In the genomic region with DNA sequence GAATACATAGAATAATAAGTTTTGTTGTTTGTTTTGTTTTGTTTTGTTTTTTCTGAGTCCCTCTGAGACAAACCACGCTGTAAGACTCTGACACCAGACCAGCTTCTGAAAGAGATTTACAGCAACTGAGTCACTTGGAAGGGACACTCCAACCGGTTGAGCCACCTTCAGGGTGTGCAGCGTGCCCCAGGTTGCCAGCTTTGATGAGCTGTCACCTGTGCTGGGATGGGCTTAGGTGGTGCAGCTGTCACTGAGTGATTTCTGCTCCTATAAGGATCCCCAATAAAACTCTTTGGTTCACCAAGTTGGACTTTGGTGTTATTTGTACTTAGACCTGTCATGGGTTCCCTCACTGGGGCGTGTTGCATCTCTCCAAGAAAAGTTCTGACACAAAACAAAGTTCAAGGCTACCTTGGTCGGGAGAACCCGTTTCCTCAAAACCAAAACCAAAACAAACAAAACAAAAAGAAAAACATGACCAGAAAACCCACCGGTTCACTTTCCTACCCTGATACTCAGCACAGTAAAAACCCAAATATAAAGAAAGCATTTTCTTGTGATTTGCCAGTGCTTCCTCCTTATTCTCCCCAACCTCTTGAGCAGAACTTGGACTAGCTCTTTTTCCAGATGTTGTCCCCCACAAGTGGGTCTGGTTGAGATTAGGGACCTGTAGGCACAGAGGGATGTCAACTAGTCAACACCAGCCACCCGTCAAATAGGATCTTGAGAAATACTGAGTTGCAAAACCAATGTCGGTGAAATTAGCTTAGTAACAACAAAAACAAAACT, we compare ENCODE assay signal across 19 mouse cellular contexts. TPM values are rescaled to one million over a fixed set of nuclear protein-coding genes. Genes with fewer than 3 reads are reported as not detected.
DNase-seq lines count a peak whose midpoint lies in the region; ATAC-seq and TF ChIP-seq lines count a peak whose summit lies in the region.
"Had no signal": no experiment of that assay in that cellular context is flagged by ENCODE, and none has a peak within 500 bp of the region (broad histone marks: within the 10 kb centered on the region; RNA-seq: fewer than 3 reads in every experiment).

No protein-coding gene starts in this region.

- H3K4me2 ChIP-seq in kidney, embryonic 15.5 days, result no peak overlapping the region
- H3K4me2 ChIP-seq in intestine, embryonic 16.5 days (ENCODE audit: low read depth, low read length), result no peak overlapping the region
- H3K4me2 ChIP-seq: forebrain, embryonic 15.5 days; hindbrain, embryonic 14.5 days; limb, embryonic 15.5 days; neural tube, embryonic 13.5 days had no signal

- no peak for TF ChIP-seq CTCF in kidney, adult 2 months (conservative IDR thresholded peaks at IDR 0.05; ENCODE audit: insufficient read depth, insufficient read length, low read depth, low read length)
- TF ChIP-seq CTCF in layer of hippocampus, adult 2 months (conservative IDR thresholded peaks at IDR 0.05), result no peak

- no peaks in the 10 kb centered on the region for H3K36me3 ChIP-seq in kidney, adult 2 months (ENCODE audit: control insufficient read depth, insufficient read depth, low read length)
- no peaks in the 10 kb centered on the region for H3K36me3 ChIP-seq in kidney, embryonic 15.5 days
- H3K36me3 ChIP-seq in intestine, embryonic 16.5 days (ENCODE audit: control insufficient read depth, insufficient read depth, low read length), result no peaks in the 10 kb centered on the region
- H3K36me3 ChIP-seq: forebrain, embryonic 15.5 days; limb, embryonic 15.5 days; neural tube, embryonic 13.5 days had no signal

- no peaks in the 10 kb centered on the region; the same call in 1 of the 2 replicates for H3K9me3 ChIP-seq in kidney, embryonic 15.5 days (replicated peaks)
- no peaks in the 10 kb centered on the region for H3K9me3 ChIP-seq in intestine, embryonic 16.5 days (ENCODE audit: control insufficient read depth, low read length)
- H3K9me3 ChIP-seq: forebrain, embryonic 15.5 days; limb, embryonic 15.5 days; neural tube, embryonic 13.5 days had no signal

- peaks cover 11% of the 10 kb centered on the region; the same call in 1 of the 2 replicates for H3K4me1 ChIP-seq in kidney, adult 2 months (ENCODE audit: control insufficient read depth, insufficient read depth, low read length)
- H3K4me1 ChIP-seq in kidney, embryonic 15.5 days, result peaks cover 15% of the 10 kb centered on the region
- H3K4me1 ChIP-seq in intestine, embryonic 16.5 days (ENCODE audit: control insufficient read depth, insufficient read depth, low read length), result peaks cover 9% of the 10 kb centered on the region
- H3K4me1 ChIP-seq: forebrain, embryonic 15.5 days had no signal

- WGBS in kidney, adult 2 months, result 57% methylated on average over 9 of the region's 9 CpGs
- WGBS in kidney, embryonic 15.5 days, result 74% methylated on average over 9 of the region's 9 CpGs
- WGBS in intestine, embryonic 16.5 days, result 56% methylated on average over 9 of the region's 9 CpGs

- no peak for TF ChIP-seq POLR2A in kidney, adult 2 months (IDR thresholded peaks at IDR 0.05; ENCODE audit: low read depth, low read length)

- peak; percentile 77 for DNase-seq in kidney, adult 2 months
- DNase-seq in CD4-positive helper T cell, adult 2 months (ENCODE audit: low read depth, low spot score), result peak; percentile 28
- DNase-seq in layer of hippocampus, adult 2 months (ENCODE audit: low spot score in 2 of 2), result no peak
- DNase-seq in ovary, postnatal 10 days (ENCODE audit: low spot score), result no peak
- DNase-seq in embryo, embryonic 10.5 days (ENCODE audit: low spot score), result no peak
- DNase-seq: cerebellum, adult 8-10 months; heart, adult 11 months; kidney, postnatal 10 days; lung, postnatal 36 days; retina, postnatal 1 day; thymus, postnatal 36 days had no signal

- no peaks in the 10 kb centered on the region for H3K27me3 ChIP-seq in kidney, adult 2 months (replicated peaks; ENCODE audit: control insufficient read depth, insufficient read depth, low read length)
- no peaks in the 10 kb centered on the region for H3K27me3 ChIP-seq in kidney, embryonic 15.5 days
- H3K27me3 ChIP-seq in intestine, embryonic 16.5 days (replicated peaks; ENCODE audit: control insufficient read depth, insufficient read depth, low read length), result no peaks in the 10 kb centered on the region
- H3K27me3 ChIP-seq: forebrain, embryonic 15.5 days; limb, embryonic 15.5 days; neural tube, embryonic 13.5 days had no signal

- no peak overlapping the region for H3K4me3 ChIP-seq in kidney, adult 2 months (ENCODE audit: insufficient read depth, low read depth, low read length)
- no peak overlapping the region for H3K4me3 ChIP-seq in kidney, embryonic 15.5 days (replicated peaks)
- H3K4me3 ChIP-seq in intestine, embryonic 16.5 days (ENCODE audit: low read length), result no peak overlapping the region
- no peak overlapping the region for H3K4me3 ChIP-seq in layer of hippocampus, adult 2 months
- H3K4me3 ChIP-seq: forebrain, embryonic 15.5 days; limb, embryonic 15.5 days; neural tube, embryonic 13.5 days had no signal

- H3K9ac ChIP-seq in kidney, embryonic 15.5 days, result no peak overlapping the region
- no peak overlapping the region for H3K9ac ChIP-seq in intestine, embryonic 16.5 days (ENCODE audit: low read depth, low read length)
- H3K9ac ChIP-seq: forebrain, embryonic 15.5 days; hindbrain, embryonic 14.5 days; limb, embryonic 15.5 days; neural tube, embryonic 13.5 days had no signal

- ATAC-seq in kidney, embryonic 15.5 days (replicated peaks; ENCODE audit: low FRiP score), result no peak
- ATAC-seq in intestine, embryonic 16.5 days, result peak; percentile 95
- peak; percentile 32 for ATAC-seq in megakaryocyte progenitor cell, adult 5-6 weeks (replicated peaks; ENCODE audit: poor library complexity)
- ATAC-seq: forebrain, embryonic 15.5 days; midbrain, embryonic 16.5 days had no signal

- peak overlapping the region; percentile 73; the same call in 1 of the 2 replicates for H3K27ac ChIP-seq in kidney, adult 2 months (ENCODE audit: insufficient read depth, low read depth, low read length)
- H3K27ac ChIP-seq in kidney, embryonic 15.5 days, result no peak overlapping the region
- peak overlapping the region; percentile 80 for H3K27ac ChIP-seq in intestine, embryonic 16.5 days (ENCODE audit: low read length)
- H3K27ac ChIP-seq in layer of hippocampus, adult 2 months, result no peak overlapping the region
- H3K27ac ChIP-seq: forebrain, embryonic 15.5 days; hindbrain, embryonic 14.5 days; neural tube, embryonic 13.5 days had no signal

RNA-seq across cellular contexts. Expression of a gene that starts 17.4 kb away (rescaled TPM):
- polyA plus RNA-seq in kidney, adult 2 months (2012; rRNA removed), result 31.1 and 35.3 TPM in 2 replicates
- 13.8 and 14.7 TPM in 2 replicates for polyA plus RNA-seq in kidney, embryonic 15.5 days (2015; fragmentation: Nextera tagmentation; extraction: Ambion mirVana)
- 15.7 and 22.2 TPM in 2 replicates for polyA plus RNA-seq in intestine, embryonic 16.5 days (2015; fragmentation: Nextera tagmentation; extraction: Ambion mirVana)
- total RNA-seq in megakaryocyte progenitor cell, adult 5-6 weeks (2015), result 23.3 and 24.7 TPM in 2 replicates
- 18.2 and 20.0 TPM in 2 replicates for total RNA-seq in megakaryocyte progenitor cell, adult 5-6 weeks (2017)
- total RNA-seq in layer of hippocampus, adult 2 months (2021), result 1 to 10 TPM; 8.8 to 9.3 TPM

Comparison
In these comparisons a context has a peak if more than half of its experiments do, and no peak if none do; other contexts are left out.
1. H3K27ac ChIP-seq: peak in kidney, adult 2 months (single experiment) and intestine, embryonic 16.5 days (single experiment); none in kidney, embryonic 15.5 days (single experiment) and layer of hippocampus, adult 2 months (single experiment).
2. DNase-seq: peak in kidney, adult 2 months (single experiment) and CD4-positive helper T cell, adult 2 months (single experiment); none in layer of hippocampus, adult 2 months (0 of 2), ovary, postnatal 10 days (single experiment) and embryo, embryonic 10.5 days (single experiment).